Mouse (Mus musculus): ENCODE measurements at regions not wholly inside any gene's neighbourhood (a gene's known extent, or its start where the extent isn't known, plus 50 kb on each side); places are given as distances from the start of the nearest gene placed in this dataset.

DNA sequence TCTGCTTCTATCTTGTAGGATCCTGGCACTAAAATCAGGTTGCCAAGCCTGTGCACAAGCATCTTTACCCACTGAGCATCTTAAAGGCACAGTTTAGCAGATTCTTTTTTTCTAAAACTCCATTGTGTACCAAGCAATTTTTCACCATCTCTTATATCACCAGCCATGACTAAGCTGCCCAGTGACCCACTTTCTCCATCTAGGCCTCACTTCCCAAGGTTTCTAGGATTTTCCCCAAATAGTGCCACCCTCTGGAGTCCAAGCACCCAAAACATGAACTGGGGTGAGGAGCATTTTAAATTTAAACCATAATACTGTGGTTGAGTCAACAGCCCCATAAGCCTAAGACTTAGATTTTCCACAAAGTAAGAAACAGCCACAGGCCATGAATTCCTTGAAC lies 1013.0 kb upstream of the Lrrc6 start:
- no peak for DNase-seq

DNA sequence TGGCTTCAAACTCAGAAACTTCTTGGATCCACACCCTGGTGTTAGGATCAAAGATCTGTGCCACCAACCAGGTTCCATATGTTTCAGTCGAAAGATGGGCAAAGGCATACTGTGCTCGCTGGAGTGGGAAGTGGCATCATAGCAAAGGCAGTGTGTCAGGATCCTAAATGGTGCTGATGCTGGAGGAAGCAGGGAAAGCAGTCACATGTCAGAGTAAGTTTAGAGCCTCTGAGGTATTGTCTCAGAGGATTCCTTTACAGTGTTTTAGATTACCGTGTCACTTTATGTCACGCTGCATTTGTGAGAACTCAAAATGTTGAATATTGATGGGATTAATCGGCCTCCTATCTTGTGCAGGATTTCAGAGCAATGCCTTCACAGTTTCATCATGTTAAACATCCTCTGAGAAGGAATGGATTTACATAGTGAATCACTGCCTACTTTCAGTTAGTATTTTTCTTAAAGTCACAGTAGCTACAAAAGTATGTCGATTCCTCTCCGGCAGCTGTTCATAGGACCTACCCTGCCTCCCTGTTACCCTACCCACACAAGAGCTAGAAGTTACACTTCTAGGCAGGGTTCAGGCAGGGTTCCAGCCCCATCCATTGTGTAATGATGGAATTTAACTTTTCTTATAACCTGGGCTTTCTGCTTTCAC lies 994.4 kb upstream of the Lrrc6 start:
- TF ChIP-seq POLR2A (IDR thresholded peaks at IDR 0.05; ENCODE audit: borderline replicate concordance, insufficient read depth, low read length) (no peak), CTCF (IDR thresholded peaks at IDR 0.05; ENCODE audit: borderline replicate concordance, insufficient read depth, low read depth, low read length) (no peak)
- no peak for DNase-seq
- Histone ChIP-seq H3K27me3 (ENCODE audit: control insufficient read depth, insufficient read depth, low read length) (no peaks in the 10 kb centered on the region), H3K27ac (ENCODE audit: insufficient read depth, low read length) (no peak overlapping the region), H3K4me1 (ENCODE audit: control insufficient read depth, insufficient read depth, low read length) (no peaks in the 10 kb centered on the region), H3K4me3 (replicated peaks; ENCODE audit: insufficient read depth, low read depth, low read length) (no peak overlapping the region)
- 27% methylated on average over 7 of the region's 7 CpGs for WGBS

More for the DNA sequence above, 1013.0 kb upstream of the Lrrc6 start:
- Histone ChIP-seq H3K27me3 (ENCODE audit: control insufficient read depth, insufficient read depth, low read length) (no peaks in the 10 kb centered on the region), H3K4me1 (ENCODE audit: control insufficient read depth, insufficient read depth, low read length) (no peaks in the 10 kb centered on the region), H3K27ac (ENCODE audit: insufficient read depth, low read length) (no peak overlapping the region), H3K4me3 (replicated peaks; ENCODE audit: insufficient read depth, low read depth, low read length) (no peak overlapping the region)
- TF ChIP-seq POLR2A (IDR thresholded peaks at IDR 0.05; ENCODE audit: borderline replicate concordance, insufficient read depth, low read length) (no peak), CTCF (IDR thresholded peaks at IDR 0.05; ENCODE audit: borderline replicate concordance, insufficient read depth, low read depth, low read length) (no peak)

DNA sequence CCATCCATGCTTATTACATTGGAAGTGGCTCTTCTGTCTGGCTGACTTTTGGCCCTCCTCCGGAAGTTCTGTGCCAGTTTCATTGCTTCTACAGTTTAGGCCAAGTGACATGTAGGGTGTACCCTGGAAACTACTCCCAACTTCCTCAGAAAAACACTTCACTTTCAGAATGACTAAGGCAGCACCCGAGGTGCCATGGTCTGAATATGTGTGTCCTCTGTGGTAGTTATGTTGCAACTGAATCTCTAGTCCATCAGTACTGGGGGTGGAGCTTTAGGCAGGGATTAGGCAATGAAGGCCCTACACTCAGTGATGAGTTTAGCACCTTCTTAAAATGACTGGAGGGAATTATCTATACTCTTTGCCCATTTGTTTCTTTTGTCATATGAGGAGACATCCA lies 981.0 kb upstream of the Lrrc6 start:
- no peak for DNase-seq
- no peak for TF ChIP-seq POLR2A (IDR thresholded peaks at IDR 0.05; ENCODE audit: borderline replicate concordance, insufficient read depth, low read length)
- TF ChIP-seq CTCF (IDR thresholded peaks at IDR 0.05; ENCODE audit: borderline replicate concordance, insufficient read depth, low read depth, low read length), result no peak
- Histone ChIP-seq H3K27ac (ENCODE audit: insufficient read depth, low read length) (no peak overlapping the region), H3K4me3 (replicated peaks; ENCODE audit: insufficient read depth, low read depth, low read length) (no peak overlapping the region), H3K27me3 (ENCODE audit: control insufficient read depth, insufficient read depth, low read length) (no peaks in the 10 kb centered on the region), H3K4me1 (ENCODE audit: control insufficient read depth, insufficient read depth, low read length) (no peaks in the 10 kb centered on the region)
- 75% methylated on average over 2 of the region's 2 CpGs for WGBS

DNA sequence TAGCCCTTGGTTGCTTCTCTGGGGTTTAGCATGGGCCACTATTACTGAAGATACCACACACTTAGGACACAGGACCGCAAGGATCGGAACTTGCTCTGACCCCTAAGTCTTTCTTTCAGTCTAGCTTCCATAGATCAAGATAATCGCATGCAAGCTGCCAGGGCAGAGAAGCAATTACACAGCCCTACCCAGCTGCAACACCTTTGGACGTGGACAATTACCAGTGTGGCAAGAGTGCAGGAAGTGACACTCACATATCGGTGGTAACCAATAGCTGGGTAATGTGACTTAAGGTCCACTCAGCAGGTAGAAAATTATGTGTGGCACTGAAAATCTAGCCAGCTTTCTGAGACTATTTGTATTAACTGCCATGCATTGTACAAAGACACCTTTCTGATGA lies 973.6 kb upstream of the Lrrc6 start:
- Histone ChIP-seq H3K4me3 (replicated peaks; ENCODE audit: insufficient read depth, low read depth, low read length) (no peak overlapping the region), H3K4me1 (ENCODE audit: control insufficient read depth, insufficient read depth, low read length) (no peaks in the 10 kb centered on the region), H3K27ac (ENCODE audit: insufficient read depth, low read length) (no peak overlapping the region), H3K27me3 (ENCODE audit: control insufficient read depth, insufficient read depth, low read length) (no peaks in the 10 kb centered on the region)
- TF ChIP-seq CTCF (IDR thresholded peaks at IDR 0.05; ENCODE audit: borderline replicate concordance, insufficient read depth, low read depth, low read length), result no peak
- TF ChIP-seq POLR2A (IDR thresholded peaks at IDR 0.05; ENCODE audit: borderline replicate concordance, insufficient read depth, low read length), result no peak
- WGBS, result 92% methylated on average over 5 of the region's 5 CpGs
- no peak for DNase-seq

DNA sequence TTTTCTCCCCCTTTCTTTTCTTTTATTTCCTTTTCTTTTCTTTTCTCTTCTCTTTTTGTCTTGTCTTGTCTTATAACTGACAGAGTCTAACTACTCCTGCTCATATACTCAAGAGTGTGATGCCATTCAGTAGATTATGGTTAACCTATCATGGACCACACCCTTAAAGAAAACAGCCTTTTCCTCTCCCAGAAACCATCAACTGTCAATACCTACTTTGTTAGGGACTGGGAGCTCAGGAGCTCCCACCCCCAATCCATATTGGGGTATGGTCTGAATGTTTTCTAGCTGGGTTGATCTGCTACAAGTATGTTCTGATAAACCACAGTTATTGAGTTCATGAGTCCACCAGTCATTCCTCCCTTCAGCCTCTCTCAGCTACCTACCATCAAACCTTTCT lies 972.3 kb upstream of the Lrrc6 start:
- no peak for DNase-seq
- no peak overlapping the region for H3K27ac ChIP-seq (ENCODE audit: insufficient read depth, low read length)
- no peak overlapping the region for H3K4me3 ChIP-seq (replicated peaks; ENCODE audit: insufficient read depth, low read depth, low read length)
- no peaks in the 10 kb centered on the region for H3K4me1 ChIP-seq (ENCODE audit: control insufficient read depth, insufficient read depth, low read length)
- TF ChIP-seq CTCF (IDR thresholded peaks at IDR 0.05; ENCODE audit: borderline replicate concordance, insufficient read depth, low read depth, low read length) (no peak), POLR2A (IDR thresholded peaks at IDR 0.05; ENCODE audit: borderline replicate concordance, insufficient read depth, low read length) (no peak)
- H3K27me3 ChIP-seq (ENCODE audit: control insufficient read depth, insufficient read depth, low read length), result no peaks in the 10 kb centered on the region

DNA sequence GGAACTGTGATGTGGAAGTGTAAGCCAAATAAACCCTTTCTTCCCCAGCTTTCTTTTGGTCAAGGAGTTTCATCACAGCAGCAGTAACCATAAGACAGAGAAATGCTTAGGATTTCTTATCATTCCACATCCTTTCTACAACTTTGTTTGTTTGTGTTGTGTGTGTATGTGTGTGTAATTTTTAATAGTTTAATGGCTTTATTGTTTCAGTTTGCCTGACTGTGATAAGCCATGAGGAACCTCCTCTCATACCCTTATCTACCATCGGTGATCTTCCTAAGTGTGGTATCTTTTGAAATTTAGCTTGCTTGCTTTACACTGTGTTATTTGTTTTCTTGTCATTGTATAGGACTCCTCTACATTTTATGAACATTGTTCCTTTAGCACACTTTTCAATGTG lies 970.6 kb upstream of the Lrrc6 start:
- no peak overlapping the region for H3K4me3 ChIP-seq (replicated peaks; ENCODE audit: insufficient read depth, low read depth, low read length)
- DNase-seq, result no peak
- no peak overlapping the region for H3K27ac ChIP-seq (ENCODE audit: insufficient read depth, low read length)
- TF ChIP-seq POLR2A (IDR thresholded peaks at IDR 0.05; ENCODE audit: borderline replicate concordance, insufficient read depth, low read length) (no peak), CTCF (IDR thresholded peaks at IDR 0.05; ENCODE audit: borderline replicate concordance, insufficient read depth, low read depth, low read length) (no peak)
- 98% methylated on average over 1 of the region's 1 CpGs for WGBS
- H3K4me1 ChIP-seq (ENCODE audit: control insufficient read depth, insufficient read depth, low read length), result no peaks in the 10 kb centered on the region
- no peaks in the 10 kb centered on the region for H3K27me3 ChIP-seq (ENCODE audit: control insufficient read depth, insufficient read depth, low read length)

DNA sequence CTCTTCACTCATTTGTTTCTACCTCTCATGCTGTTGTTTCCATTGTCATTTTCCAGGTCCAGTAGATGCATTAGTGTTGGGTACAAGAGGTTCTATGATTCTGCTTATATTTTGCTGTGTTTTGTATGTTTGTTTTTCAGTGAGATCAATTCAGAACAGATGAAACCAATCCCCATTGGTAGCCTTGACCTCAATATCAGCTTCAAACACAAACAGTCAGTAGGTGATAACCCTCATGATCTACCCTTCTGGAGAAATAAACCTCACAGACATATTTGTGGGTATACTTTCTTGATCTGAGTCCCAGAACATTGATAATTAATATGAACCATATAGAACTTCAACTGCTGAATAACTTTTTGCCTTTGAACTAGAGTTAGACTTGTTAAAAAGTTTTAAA lies 969.3 kb upstream of the Lrrc6 start:
- no peaks in the 10 kb centered on the region for H3K4me1 ChIP-seq (ENCODE audit: control insufficient read depth, insufficient read depth, low read length)
- H3K4me3 ChIP-seq (replicated peaks; ENCODE audit: insufficient read depth, low read depth, low read length), result no peak overlapping the region
- no peak for TF ChIP-seq POLR2A (IDR thresholded peaks at IDR 0.05; ENCODE audit: borderline replicate concordance, insufficient read depth, low read length)
- TF ChIP-seq CTCF (IDR thresholded peaks at IDR 0.05; ENCODE audit: borderline replicate concordance, insufficient read depth, low read depth, low read length), result no peak
- no peak for DNase-seq
- no peaks in the 10 kb centered on the region for H3K27me3 ChIP-seq (ENCODE audit: control insufficient read depth, insufficient read depth, low read length)
- no peak overlapping the region for H3K27ac ChIP-seq (ENCODE audit: insufficient read depth, low read length)

DNA sequence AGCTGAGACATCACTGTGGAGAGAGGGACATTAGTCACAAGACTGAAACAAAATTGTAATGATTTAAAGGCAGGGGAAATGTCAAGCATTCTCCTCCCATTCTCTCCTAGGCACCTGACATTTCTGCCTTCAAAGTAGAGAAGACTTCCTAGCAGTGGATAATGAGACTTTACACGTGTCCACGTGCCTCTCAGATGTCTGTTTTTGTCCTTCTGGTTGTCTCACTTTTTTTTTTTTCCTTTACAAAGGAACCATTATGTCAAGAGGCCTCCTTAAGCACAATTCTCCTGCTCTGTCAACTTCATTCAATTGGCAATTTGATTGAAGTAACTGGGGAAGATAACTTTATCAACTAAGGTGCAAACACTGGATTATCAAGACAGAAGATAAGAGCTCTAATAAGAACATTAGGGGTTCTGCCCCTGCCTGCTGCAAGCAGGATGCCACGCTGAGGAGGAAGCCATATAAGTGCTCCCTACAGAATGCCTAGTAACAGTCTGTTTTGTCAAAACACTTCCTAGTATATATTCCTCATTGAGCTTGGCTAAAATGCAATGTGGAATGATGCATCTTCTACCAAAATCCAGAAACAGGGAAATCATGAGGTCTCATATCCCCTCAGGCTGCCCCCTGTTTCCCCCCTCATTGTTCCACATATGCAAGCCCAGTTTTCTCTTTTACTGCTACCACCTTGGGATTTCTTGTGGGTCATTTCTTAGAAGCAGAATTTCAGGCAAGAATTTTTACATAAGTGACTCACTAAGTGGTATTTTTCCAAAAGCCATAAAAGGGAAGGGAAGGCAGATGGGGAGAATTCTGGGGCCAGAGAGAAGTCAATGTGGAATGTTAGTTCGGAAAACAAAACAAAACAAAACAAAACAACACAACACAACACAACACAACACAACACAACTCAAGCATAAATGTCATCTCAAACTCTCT lies 967.0 kb upstream of the Lrrc6 start:
- WGBS, result 46% methylated on average over 4 of the region's 4 CpGs
- DNase-seq, result no peak
- TF ChIP-seq POLR2A (IDR thresholded peaks at IDR 0.05; ENCODE audit: borderline replicate concordance, insufficient read depth, low read length) (no peak), CTCF (IDR thresholded peaks at IDR 0.05; ENCODE audit: borderline replicate concordance, insufficient read depth, low read depth, low read length) (no peak)
- H3K4me3 ChIP-seq (replicated peaks; ENCODE audit: insufficient read depth, low read depth, low read length), result no peak overlapping the region
- H3K4me1 ChIP-seq (ENCODE audit: control insufficient read depth, insufficient read depth, low read length), result no peaks in the 10 kb centered on the region
- no peak overlapping the region for H3K27ac ChIP-seq (ENCODE audit: insufficient read depth, low read length)
- H3K27me3 ChIP-seq (ENCODE audit: control insufficient read depth, insufficient read depth, low read length), result no peaks in the 10 kb centered on the region
